Mouse (Mus musculus) CH12.LX (cell line): ENCODE data around the gene Smug1.

ENCODE experiments used
- CTCF ChIP-seq, 2 experiments: IDR thresholded peaks in 1 of 2; conservative IDR thresholded peaks in 1 of 2; 2 replicates each; pipeline ENCODE4 v1.5.1; 2011 to 2012; ENCODE audit warnings: low read depth in 2 of 2, low read length in 2 of 2, improper control_type of control experiment in 1 of 2, inconsistent platforms in 1 of 2, mild to moderate bottlenecking in 1 of 2, moderate library complexity in 1 of 2
- EP300 ChIP-seq: IDR thresholded peaks from 2 replicates; pipeline ENCODE4 v1.6.1; 2011; ENCODE audit warnings: low read length, improper control_type of control experiment
- MYC ChIP-seq: IDR thresholded peaks from 2 replicates; pipeline ENCODE4 v1.6.1; 2011; ENCODE audit warnings: low read depth, mild to moderate bottlenecking, improper control_type of control experiment, low read length
- PAX5 ChIP-seq: IDR thresholded peaks from 2 replicates; pipeline ENCODE4 v1.6.1; 2012; ENCODE audit warnings: low read length, inconsistent platforms, mixed read lengths
- POLR2A ChIP-seq: IDR thresholded peaks from 2 replicates; pipeline ENCODE4 v1.6.1; 2011; ENCODE audit warnings: low read depth, mild to moderate bottlenecking, improper control_type of control experiment, low read length
- SMC3 ChIP-seq: IDR thresholded peaks from 2 replicates; pipeline ENCODE4 v1.6.1; 2011; ENCODE audit warnings: low read depth, low read length, improper control_type of control experiment
- TCF12 ChIP-seq: IDR thresholded peaks from 2 replicates; pipeline ENCODE4 v1.6.1; 2014; ENCODE audit warnings: low read depth, mild to moderate bottlenecking, inconsistent platforms, low read length, improper control_type of control experiment
- USF1 ChIP-seq: IDR thresholded peaks from 2 replicates; pipeline ENCODE4 v1.6.1; 2014; ENCODE audit warnings: low read depth, mild to moderate bottlenecking, inconsistent platforms, low read length, improper control_type of control experiment
- USF2 ChIP-seq: conservative IDR thresholded peaks from 2 replicates; pipeline ENCODE4 v1.6.1; 2011; ENCODE audit warnings: low read depth, low read length, improper control_type of control experiment
- ZKSCAN1 ChIP-seq: IDR thresholded peaks from 2 replicates; pipeline ENCODE4 v1.6.1; 2012; ENCODE audit warnings: low read depth, inconsistent platforms, low read length, improper control_type of control experiment, borderline replicate concordance

- no peak for TF ChIP-seq USF2
- TF ChIP-seq CTCF (conservative IDR thresholded peaks at IDR 0.05 in 1 of 2, IDR thresholded peaks at IDR 0.05 in 1 of 2; ENCODE audit: low read depth in 2 of 2, low read length in 2 of 2) = no peak
- no peak for TF ChIP-seq POLR2A
- TF ChIP-seq PAX5 = no peak
- TF ChIP-seq ZKSCAN1 = no peak
- no peak for TF ChIP-seq USF1
- no peak for TF ChIP-seq EP300
- no peak for TF ChIP-seq SMC3
- no peak for TF ChIP-seq MYC
- no peak for TF ChIP-seq TCF12
Measured at GRCm38 (mm10) chr15:103123343-103123742, 43.5 kb downstream of the Smug1 start.
